Mouse (Mus musculus) E14TG2a.4 (cell line): ENCODE measurements around the gene Ankrd61.

Experiments
- CTCF ChIP-seq: conservative IDR thresholded peaks from 2 replicates; pipeline ENCODE4 v1.5.1; 2014; ENCODE audit warnings: low read length
- NANOG ChIP-seq: IDR thresholded peaks from 2 replicates; pipeline ENCODE4 v1.6.1; 2014; ENCODE audit warnings: borderline replicate concordance, low read length, mixed read lengths
- POU5F1 ChIP-seq: IDR thresholded peaks from 2 replicates; pipeline ENCODE4 v1.6.1; 2014; ENCODE audit warnings: low read length, borderline replicate concordance

DNA sequence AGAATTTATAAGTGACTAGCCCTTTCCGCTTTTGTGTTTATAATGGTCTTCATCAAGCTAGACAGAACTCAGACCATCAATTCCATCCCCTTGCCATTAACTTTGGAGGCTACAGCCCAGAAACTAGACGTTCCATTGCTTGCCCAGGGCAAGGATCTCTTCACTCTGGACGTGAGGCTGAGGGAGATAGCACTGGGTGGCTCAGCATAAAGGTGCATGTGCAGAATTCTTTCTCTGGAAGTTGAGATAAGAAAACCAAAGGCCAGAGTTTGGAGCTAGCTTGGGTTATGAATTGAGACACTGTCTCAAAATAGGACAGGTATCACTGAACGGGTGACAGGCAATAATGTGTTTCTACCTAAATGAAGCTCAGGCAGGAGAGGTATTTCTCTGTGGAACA is 6.3 kb upstream of the Ankrd61 start:
- TF ChIP-seq CTCF (no peak), POU5F1 (no peak), NANOG (no peak)
